Mouse (Mus musculus): ENCODE measurements at regions not wholly inside any gene's neighbourhood (a gene's known extent, or its start where the extent isn't known, plus 50 kb on each side); places are given as distances from the start of the nearest gene placed in this dataset.

DNA sequence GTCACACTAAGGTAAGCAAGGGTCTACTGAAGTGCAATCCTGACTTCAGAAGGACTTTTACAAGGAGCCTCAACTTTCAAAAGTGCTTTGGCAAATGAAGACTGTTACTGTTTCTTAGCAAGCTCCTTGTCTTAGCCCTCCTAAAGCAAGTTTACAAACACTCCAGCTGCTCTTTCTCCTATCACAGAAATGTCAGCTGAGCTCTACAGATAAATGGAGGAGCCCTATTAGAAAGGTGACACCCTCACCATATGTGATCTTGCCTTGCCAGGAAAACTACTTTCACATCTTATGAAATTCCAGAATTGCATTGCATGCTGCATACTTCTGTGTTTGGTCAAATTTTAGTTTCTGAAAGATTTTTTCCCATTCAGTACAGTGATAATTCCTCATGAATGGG lies 136.6 kb upstream of the Neil3 start:
- TF ChIP-seq CTCF (IDR thresholded peaks at IDR 0.05; ENCODE audit: low read depth): no peak
- no peak for TF ChIP-seq EP300 (optimal IDR thresholded peaks at IDR 0.05)
